Mouse (Mus musculus) frontal cortex, adult (tissue): ENCODE measurements around the gene Zfp385b.

ENCODE experiments used
- ATAC-seq: cut with Nextera tagmentation; 2 replicates; pipeline ENCODE4 v1.9.2; 2017; ENCODE audit warnings: mild to moderate bottlenecking, moderate library complexity, mixed read lengths; ENCODE audit not compliant: low TSS enrichment

Zfp385b gene

DNA sequence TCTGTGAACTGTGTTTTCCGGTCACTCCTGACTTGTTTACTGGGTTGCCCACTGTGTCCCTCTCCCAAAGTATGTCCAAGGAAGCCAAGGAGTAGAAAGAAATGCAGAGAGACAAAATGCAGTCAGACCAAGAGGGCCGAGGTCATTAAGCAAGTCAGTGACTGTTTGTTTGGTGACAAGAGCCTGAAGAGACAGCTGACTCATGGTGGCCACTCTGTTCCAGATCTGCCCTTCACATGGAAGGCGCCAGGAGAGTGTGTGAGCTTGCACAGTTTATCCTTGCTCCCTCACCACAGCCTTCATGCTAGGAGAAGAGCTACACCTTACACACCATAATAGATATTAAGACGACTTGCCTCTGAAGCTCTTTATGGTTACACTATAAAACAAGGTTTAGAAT, 28.6 kb downstream of the Zfp385b start:
- no peak for ATAC-seq

DNA sequence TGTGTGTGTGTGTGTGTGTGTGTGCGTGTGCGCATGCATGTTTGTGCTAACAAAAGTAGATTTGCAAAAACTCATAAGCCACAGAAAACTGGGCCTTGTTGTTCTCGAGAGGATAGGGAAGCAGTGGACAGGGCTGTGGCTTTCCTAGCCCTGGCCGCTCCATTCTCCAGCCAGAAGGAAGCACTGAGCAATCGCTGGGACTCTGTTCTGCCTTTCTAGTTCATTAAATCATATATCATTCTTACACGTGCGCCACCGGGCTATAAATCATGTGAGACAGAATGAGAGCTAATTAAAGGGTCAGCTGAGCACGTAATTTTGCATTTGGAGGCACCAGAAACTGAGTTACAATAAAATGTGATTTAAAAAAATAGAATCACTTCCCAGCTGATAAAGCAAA, 29.1 kb downstream of the Zfp385b start:
- no peak for ATAC-seq

DNA sequence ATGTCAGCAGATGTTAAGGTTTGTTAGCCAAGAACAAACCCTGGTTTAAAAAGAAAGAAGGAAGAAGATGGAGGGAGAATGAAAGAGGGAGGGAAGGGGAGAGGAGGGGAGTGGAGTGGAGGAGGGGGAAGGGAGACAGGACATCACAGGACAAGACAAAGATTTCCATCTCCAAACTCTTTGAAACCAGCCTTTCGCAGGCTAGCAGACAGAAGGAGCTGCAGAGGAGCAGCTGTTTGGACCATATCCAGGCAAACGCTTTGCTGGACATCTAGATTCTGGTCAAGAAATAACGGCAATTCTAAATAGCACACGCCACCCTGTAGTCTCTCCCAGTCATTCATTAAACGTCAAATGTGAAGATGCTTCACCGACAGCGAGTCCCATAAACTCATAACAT, 38.0 kb downstream of the Zfp385b start:
- ATAC-seq: no peak

DNA sequence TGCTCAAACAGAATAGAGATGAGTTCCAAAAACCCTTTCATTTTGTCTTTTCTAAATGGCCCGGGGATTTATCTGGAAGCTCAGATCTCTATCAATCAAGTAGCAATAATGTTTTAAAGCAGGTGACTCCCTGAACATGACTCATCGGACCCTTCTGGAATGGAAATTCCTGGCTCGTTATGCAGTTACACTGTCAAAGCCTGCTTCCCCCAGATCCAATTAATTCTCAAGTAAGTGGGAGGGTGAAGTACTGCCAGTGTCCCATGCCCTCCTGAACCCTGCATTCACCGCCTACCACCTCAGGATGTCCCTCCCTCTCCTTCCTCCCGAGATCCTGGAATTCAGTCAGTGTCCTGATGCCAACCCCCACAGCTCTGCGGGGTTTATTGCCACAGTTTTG, 41.7 kb downstream of the Zfp385b start:
- no peak for ATAC-seq

DNA sequence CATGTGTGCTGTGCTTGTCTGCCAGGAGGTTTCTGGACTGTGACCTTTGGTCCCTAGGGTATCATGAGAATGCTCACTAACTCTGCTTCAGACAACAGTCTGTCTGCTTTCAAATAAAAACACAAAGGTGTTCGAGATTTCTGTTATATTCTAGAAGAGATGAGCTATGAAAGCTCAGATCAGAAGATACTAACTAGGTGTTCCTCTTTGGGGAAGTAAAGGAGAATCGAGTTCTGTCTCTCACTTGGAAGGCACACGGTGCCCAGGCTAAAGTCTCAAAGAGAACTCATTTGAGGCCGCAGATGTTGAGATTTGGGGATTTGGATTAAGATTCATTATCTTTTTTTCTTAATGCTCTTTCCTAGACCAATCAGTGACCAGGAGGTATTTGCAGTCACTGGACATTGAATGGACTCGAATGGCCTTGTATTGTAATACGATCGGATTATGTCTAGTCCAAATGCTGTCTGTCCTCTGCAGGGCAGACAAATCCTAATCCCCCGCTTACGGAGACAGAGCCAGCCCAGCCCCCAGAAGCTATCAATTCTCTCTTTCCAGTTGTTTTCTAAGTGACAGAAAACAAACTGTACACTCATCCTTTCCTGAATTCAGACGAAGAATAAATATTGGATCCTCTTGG, 42.3 kb downstream of the Zfp385b start:
- ATAC-seq: no peak

DNA sequence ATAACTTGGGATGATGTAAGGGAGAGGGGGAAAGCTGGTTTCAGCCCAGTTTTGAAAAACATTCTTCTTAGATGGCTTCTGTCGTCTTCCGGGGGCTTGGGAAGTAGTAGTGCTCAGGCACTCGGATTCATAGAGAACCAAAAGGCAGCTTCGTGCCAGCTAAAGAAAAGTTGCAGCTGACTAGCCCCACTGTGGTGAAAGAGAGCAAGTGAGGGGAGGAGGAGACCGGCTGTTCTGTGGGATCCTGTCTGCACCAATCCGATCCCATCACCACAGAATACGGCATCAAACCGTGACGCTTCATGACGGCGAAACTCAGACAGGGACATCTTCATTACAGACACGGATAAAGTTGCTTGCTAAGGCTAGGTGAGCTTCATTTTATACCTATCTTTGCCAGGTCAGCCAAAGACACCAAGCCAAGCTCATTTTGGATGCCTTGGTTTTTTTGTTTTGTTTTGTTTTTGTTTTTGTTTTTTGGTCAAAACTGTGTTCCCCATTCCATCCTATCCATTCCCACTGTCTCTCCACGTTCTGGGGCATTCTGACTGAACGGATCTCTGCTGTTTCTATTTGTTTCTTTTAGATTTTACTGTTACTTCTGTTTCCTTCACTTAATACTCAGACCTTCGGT, 44.1 kb downstream of the Zfp385b start:
- peak; percentile 83 for ATAC-seq

DNA sequence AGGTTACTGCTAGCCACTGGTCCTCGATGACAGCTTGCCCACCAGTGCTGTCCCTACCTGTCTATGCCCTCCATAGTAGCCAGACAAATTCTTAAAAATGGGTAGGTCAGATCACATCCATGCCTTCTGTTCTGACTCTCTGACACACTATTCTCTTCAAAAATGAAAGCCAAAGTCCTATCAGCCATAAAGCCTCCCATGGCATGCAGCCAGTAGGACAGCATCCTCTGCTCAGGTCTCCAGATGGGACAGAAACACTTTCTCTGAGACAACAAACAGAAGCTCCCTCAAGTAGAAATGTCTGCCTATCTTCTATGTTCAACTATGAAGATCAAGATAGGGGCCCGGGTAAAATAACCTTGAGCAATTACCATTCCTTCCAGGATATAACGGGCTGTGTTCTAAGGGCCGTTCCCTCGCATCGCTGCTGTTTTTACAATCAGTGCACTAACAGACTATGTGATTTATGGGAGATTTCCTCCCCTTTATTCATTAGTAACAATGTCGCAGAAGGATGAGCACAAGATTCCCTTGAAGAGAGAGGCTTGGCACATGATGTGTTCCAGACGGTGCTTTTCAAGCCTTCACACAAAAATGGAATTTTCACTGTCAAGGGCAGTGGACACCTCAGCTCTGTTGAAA, 49.3 kb downstream of the Zfp385b start:
- ATAC-seq: no peak

DNA sequence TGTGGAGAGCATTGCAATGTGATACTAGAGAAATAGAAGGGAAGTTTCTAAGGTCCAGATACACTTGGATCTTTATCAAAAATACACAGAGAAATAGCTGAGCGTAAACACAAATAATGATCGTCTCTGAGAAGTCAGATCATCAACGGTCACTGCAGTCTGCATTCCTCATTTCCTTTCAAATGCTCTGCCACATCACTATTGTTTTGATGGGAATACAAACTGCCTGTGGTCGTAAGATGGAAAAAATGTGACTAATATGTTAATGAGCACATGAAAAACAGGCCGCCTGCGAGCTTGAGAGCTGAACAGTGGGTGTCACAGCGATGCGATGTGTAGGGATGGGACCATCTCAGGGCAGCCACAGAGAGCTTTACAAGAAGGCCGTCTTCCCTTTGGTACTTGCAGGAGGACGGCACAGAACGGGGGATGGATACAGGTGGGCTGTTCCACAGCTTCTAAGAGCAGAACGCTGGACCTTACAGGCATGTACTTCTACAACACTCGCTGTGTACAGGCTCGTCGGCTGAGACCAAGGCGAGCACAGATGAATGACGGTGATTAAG, 51.0 kb downstream of the Zfp385b start:
- peak; percentile 84 for ATAC-seq

DNA sequence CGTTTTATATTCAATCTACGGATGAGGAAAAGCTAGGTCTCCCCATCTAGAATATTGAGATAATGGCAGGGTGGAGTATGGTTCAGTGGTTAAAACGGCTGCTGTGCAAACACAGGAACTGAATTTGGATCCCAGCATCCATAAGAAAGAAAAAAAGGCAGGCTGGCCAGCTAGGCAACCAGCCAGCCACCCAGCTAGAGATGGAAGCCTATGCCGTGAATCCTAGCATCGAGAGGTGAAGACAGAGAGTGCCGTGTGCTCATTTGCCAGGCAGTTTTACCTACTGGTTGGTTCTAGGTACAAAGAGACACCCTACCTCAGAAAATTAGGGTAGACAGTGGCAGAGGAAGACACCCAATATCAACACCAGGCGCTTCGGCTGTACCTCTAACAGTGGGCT, 57.5 kb downstream of the Zfp385b start:
- ATAC-seq: no peak

DNA sequence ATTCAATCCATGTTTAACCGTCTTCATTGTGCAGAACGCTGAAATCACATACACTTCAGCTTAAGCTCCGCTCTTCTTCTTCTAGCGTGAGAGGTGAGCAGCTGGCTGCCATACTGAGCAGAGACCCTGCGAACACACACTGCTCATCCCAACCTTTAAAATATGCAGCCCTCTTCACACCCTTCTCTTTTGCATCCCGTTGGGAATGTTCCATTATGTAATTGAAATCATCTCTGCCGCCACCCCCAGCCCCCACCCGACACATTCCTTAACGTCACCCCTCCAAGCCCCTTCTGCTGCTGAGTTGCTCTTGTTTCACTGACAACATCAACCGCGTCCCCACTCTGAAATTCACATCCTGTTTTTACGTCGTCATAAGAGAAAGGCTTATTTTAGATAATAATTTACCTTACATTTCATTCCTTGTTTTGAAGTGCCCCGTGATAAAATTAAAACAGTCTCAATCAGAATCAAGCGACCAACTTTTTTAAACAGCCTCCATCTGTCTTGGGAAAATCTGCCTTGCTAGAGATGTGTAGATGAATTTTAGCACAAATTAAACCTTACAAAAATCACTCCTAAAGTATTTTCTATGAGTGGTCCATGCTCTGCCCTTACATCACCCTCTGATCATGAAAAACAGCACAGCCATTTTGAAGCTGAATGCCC, 60.9 kb downstream of the Zfp385b start:
- peak; percentile 71 for ATAC-seq

DNA sequence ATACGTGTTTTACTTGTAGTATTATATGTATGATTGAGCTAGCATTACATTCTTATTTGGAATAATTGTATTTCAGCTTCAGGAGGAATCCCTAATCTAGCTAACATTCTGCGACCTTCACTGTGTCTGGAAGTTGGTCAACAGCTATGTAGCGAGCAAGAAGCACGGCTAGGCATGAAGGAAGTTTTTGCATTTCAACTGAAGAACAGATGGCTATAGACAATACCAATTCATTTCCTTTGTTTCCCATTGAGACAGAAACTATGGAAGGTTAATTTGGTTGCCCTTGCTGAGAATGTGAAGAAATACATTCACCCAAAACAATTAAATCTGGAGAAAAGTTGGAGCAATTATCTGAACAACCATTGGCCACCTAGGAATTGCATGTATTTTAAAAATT, 66.9 kb downstream of the Zfp385b start:
- no peak for ATAC-seq

DNA sequence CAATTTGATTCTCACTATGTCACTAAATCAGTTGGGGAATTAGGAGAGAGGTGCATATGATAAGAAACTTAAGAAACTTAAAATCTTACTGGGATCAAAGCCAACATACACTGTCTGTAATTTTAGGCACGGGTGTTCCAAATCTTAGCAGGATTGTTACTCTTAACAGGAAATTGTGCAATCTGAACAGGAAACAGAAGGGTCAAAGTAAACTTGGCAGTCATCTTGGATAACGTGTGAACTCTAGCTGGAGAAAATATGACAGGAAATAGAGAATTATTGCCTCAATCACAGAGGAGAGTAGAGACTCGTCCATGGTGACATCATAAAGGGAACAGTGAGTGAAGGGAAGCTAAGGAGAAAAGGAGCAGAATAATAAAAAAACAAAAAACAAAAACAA, 69.8 kb downstream of the Zfp385b start:
- no peak for ATAC-seq

DNA sequence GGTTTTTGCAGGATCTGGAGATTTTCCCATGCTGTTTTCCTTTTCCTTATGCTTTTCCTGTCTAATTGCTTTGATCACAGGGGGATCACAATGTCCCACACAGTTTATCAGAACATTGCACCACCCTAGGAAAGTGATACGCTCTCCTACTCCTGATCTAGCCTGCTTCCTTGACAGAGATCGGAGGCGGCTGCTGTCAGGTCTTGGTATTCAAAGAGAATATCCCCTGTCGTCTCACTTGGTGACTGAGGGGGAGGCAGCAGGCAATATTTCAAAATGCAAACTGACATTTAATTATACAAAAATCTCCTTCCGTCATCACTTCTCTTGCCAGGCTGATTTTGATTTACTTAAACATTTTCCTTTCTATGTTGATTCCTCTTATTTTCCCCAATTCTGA, 73.0 kb downstream of the Zfp385b start:
- peak; percentile 75 for ATAC-seq

DNA sequence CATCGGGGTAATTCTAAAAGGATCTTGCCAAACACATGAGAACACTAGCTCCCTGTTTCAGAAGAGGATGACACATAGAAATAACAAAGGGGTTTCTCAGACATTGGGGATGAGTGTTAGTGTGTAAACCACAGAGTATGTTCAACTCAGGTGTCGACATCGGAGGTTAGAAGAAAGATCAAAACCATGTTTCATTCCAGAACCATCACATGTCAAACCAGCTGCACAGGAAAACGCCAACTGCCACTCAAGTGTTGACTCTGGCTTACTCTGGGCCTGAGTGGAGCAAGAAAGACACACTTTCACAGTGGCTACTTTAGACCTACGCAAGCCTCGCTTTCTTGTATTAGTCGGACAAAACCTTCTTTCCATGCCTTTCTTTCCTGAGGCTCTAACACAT, 74.2 kb downstream of the Zfp385b start:
- no peak for ATAC-seq

DNA sequence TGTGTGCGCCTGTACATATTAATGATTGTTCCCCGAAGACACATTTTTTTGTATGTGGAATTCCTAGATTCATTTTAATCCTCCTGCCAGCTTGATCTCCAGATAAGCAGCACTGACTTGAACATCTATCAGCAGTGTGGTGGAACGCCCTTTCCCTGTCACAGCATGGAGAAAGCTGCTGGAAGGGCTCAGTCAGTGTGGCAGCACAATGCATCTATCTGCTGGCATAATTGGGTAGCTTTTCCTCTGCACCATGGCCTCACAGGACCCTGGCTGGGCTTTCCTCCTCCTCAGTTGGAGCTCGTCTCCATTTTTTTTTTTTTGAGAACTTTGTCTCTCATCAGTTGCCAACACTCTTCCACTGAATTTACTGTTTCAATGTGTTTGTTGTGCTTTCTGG, 77.1 kb downstream of the Zfp385b start:
- ATAC-seq: no peak

DNA sequence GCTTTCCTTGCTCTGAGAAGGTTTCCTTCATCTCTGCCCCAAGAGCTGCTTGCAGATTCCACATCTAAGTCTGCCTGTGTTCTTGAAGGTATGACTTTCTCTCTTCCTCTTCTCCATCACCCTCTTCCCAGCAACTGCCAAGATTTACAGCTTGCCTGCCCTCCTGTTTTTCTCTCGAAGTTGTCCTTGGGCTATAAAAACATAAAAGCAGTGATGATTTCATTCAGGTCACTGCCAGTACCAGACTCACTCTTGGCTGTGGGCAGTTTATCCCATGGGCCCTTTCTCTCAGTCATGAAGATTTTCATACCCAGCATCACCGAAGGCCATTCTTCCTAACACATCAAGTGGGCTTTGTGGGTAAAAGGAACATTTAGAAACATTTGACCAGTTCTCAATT, 89.2 kb downstream of the Zfp385b start:
- peak; percentile 43; the same call in 1 of the 2 replicates for ATAC-seq

DNA sequence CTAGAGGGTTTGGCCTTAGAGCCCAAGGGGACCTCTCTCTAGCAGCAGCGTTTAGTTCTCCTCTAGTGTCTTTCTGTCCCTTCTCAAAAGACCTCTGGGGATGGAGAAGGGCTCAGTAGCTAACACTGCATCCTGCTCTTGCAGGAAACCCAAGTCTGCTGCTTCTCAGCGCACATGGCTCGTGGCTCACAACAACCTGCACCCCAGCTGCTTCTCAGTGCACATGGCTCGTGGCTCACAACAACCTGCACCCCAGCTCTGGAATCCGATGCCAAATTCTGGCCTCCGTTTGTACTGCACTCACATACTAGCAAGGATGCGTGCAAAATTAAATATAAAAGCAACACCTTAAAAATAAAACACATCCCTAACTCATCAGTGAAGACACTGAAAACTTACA, 92.6 kb downstream of the Zfp385b start:
- ATAC-seq: peak; percentile 79

DNA sequence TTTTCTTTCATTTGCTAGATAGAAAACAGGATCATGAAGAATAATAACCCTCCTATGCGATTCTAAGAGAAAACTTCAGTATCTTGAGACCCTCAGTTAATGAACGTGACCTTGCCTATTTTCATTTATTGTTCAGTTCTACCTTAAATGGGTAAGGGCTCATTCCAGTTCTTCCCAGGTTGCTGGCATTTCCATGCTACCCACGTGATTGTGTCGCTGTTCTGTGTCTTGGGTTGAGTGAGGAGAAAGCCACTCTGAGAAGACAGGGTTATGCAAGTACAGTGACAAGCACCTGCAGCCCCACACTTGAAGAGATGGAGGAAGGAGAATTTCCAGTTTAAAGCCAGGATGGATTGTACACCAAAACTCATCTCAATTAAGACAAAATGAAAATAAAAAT, 98.6 kb downstream of the Zfp385b start:
- no peak for ATAC-seq

DNA sequence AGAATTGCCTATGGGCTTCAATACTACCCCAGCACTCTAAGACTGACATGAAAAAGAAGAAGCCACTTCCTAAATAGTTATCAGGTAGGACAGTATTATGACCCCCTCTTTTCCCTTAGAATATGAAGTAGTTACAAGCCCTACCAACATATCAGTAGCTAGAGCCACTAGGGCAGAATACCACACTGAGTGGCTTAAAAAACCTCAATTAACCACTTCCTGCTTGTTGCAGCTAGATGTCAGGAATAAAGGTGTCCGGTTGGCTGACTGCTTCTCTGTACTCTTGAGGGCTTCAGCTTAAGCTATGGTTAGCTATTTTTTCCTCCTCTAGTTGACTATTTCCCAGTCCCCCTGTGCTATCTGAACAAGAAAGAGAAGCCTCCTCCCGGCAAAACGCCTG, 103.1 kb downstream of the Zfp385b start:
- no peak for ATAC-seq

DNA sequence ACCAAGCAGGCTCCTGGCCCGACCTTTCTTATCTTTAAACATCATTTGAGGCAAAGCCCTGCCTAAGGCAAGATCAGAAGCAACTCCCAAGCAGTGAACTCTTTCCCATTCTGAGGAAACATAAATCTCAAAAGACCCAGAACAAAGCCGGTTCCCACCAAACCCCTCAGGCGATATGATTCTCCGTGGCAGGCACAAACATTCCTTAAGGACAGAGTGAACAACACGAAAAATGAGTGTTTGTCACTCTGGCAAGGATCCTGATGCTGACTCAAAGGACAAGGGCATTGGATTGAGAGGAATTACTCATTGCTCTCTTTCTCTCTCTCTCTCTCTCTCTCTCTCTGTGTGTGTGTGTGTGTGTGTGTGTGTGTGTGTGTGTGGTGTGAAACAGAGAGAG, 105.6 kb downstream of the Zfp385b start:
- no peak for ATAC-seq

DNA sequence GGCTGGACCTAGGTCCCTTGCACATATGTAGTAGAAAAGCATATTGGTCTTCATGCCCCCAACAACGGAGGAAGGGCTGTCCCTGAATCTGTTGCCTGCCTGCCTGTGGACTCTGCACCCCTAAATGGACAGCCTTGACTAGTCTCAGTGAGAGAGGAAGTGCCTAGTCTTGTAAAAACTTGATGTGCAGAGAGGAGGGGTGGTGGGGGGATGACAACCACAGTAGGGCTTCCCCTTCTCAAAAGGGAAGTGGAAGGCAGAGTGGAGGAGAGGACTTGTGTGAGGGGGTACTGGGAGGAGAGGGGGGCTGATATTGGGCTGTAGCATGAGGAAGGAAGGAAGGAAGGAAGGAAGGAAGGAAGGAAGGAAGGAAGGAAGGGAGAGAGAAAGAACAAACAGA, 107.7 kb downstream of the Zfp385b start:
- ATAC-seq: no peak

DNA sequence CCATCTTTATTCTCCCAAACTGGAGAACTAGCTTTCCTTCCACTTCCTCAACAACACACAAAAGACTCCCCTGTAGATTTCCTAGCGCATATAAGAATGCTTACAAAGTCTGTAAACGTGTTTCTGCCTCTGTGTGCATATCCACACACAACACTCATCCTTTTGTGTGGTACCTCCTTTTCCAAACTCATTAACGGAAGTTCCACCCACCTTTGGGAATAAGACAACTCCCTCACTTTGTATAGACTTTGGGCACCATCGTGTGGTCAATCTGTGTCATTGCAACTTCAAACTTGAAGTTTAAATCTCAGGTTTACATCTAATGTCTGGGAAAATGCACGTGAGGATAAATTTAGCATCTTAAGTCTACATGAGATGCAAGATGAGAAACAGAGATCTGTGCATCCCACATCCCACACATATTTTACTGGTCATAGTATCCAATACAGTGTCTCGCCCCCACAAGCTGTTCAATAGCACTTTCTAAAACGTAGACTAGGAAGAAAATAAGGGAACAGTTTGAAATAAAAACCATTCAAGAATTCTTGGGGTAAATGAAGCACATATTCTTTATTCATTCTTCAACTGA, 110.1 kb downstream of the Zfp385b start:
- ATAC-seq: peak; percentile 73
